Mouse (Mus musculus) spleen, adult 18-20 months (tissue): Measurements from ENCODE around the gene Qrich2.

Source experiments
- DNase-seq, 2 experiments: peaks; one replicate each; pipeline ENCODE4 v3.0.0; 2022; ENCODE audit warnings: mixed read lengths in 2 of 2

The Qrich2 gene

GRCm38 (mm10) chr11:116406231-116406728, 59.8 kb downstream of the Qrich2 start:
- DNase-seq, result peak in 1 of 2 experiments; percentile 29

- no peak for DNase-seq
Observed at GRCm38 (mm10) chr11:116405601-116406000, 60.4 kb downstream of the Qrich2 start.

DNA sequence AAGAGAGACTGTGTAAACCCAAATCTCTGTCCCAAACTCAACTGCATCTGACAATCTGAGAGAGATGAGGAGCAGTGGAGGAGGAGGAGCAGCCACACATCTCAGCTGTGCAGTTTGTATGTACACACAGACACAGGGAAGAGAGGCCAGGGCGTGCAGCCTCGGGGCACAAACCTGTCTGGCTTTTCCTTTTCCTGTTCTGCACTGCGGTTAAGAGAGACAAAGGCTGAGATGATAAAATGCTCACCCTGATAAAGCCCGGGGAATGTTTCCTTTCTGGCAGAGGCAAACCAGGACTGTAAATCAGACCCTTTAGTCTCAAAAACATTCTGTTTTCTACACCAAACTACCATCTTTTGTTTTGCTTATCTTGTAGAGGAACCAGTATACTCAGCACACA, 65.5 kb downstream of the Qrich2 start:
- no peak for DNase-seq

DNA sequence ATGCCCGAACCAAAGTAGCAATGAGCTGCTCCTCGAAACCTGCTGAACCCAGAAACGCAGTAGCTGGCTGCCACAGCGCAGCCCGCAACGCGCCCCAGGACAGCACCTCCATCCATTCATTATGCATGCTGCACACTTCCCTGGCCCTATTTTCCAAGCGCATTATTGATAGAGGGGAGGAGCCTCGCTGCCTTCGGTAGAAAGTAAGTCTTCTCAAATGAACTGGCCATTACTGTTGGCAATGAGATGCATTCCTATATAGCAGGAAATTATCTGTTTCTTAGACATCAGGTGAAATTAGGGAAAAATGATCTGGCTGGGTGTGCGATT, 67.7 kb downstream of the Qrich2 start:
- DNase-seq, result no peak

GRCm38 (mm10) chr11:116397517-116398347, 68.3 kb downstream of the Qrich2 start:
- no peak for DNase-seq

- no peak for DNase-seq
Observed at GRCm38 (mm10) chr11:116396934-116397330, 69.1 kb downstream of the Qrich2 start.

- DNase-seq, result no peak
Observed at GRCm38 (mm10) chr11:116396276-116396933, 69.6 kb downstream of the Qrich2 start.

DNA sequence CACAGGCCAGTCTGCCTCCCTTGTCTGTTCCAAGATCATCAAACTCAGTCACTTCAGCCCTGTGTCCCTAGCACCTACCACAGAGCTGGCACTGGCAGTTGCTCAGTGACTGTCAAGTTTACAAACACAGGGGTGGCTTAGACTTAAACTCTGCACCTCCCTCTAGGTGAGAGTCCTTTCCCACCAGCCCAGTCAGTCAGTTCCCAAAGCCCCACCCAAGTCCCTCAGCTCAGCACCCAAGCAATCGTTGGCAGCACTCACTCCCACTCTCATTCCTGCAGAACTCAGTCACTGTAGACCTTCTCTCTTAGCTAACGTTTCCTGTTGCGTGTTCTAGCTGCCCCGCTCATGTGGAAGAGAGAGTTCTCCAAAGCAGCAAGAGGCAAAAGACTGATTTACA, 71.3 kb downstream of the Qrich2 start:
- no peak for DNase-seq
